Mouse (Mus musculus) embryonic facial prominence, embryonic 13.5 days (tissue): ENCODE data around the gene Adpgk. TPM values are rescaled to one million over a fixed set of nuclear protein-coding genes. Genes with fewer than 3 reads are reported as not detected.

ENCODE experiments used
- ATAC-seq: fragments of 200-750 bp; cut with Nextera tagmentation; 2 replicates; pipeline ENCODE4 v1.8.0; 2017; ENCODE audit warnings: low read depth; ENCODE audit not compliant: insufficient number of reproducible peaks, insufficient read depth, low FRiP score, low TSS enrichment
- H3K27ac ChIP-seq: fragments of 300-500 bp; sonication (generic); 2 replicates; pipeline ENCODE4 v1.5.1; 2015; ENCODE audit warnings: moderate library complexity, mild to moderate bottlenecking, inconsistent platforms
- H3K27me3 ChIP-seq: fragments of 300-500 bp; sonication (generic); 2 replicates; pipeline ENCODE4 v1.6.1; 2015; ENCODE audit warnings: mild to moderate bottlenecking, inconsistent platforms
- H3K36me3 ChIP-seq: fragments of 300-500 bp; sonication (generic); 2 replicates; pipeline ENCODE4 v1.6.1; 2015; ENCODE audit warnings: mild to moderate bottlenecking, inconsistent platforms
- H3K4me1 ChIP-seq: fragments of 300-500 bp; sonication (generic); 2 replicates; pipeline ENCODE4 v1.6.1; 2015; ENCODE audit warnings: inconsistent platforms
- H3K4me2 ChIP-seq: fragments of 300-500 bp; sonication (generic); 2 replicates; pipeline ENCODE4 v1.6.1; 2015; ENCODE audit warnings: moderate library complexity, mild to moderate bottlenecking, inconsistent platforms
- H3K4me3 ChIP-seq: fragments of 300-500 bp; sonication (generic); 2 replicates; pipeline ENCODE4 v1.5.1; 2015; ENCODE audit warnings: mild to moderate bottlenecking, inconsistent platforms
- H3K9ac ChIP-seq: fragments of 300-500 bp; sonication (generic); 2 replicates; pipeline ENCODE4 v1.6.1; 2015; ENCODE audit warnings: mild to moderate bottlenecking, inconsistent platforms
- H3K9me3 ChIP-seq: fragments of 300-500 bp; sonication (generic); 2 replicates; pipeline ENCODE4 v1.6.1; 2016; ENCODE audit warnings: inconsistent platforms
- WGBS: fragments of 180-500 bp; shearing (Covaris S2); methylation state at CpG from one replicate; pipeline ENCODE4 v1.1.7; 2015; ENCODE audit warnings: mixed read lengths; 5-methylcytosine and 5-hydroxymethylcytosine counted together
- polyA plus RNA-seq: library from polyadenylated mRNA; unstranded; fragments of >200 nt; fragmentation: Nextera tagmentation; extraction: Ambion mirVana; gene quantifications from 2 replicates; pipeline ENCODE4 v1.2.1, GENCODE M21; 2015

Adpgk gene
- polyA plus RNA-seq, 1 experiment from 2014 or later, result 39.2 TPM

DNA sequence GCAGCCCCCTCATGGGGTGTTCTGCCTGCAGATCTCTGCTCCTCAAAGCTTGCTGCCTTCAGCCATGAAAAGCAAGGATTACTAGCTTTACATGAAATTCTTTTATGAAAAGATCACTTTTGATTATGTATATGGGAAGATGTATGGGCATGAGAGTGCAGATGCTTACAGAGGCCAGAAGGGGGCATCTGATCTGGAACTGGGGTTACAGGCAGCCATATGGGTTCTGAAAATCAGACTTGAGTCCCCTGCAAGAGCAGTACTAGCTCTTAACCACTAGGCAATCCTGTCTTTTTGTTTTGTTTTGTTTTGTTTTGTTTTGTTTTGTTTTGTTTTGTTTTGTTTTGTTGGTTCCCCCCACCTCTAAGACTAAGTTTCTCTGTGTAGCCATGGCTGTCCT is 18.2 kb upstream of the Adpgk start:
- Histone ChIP-seq H3K4me3 (no peak overlapping the region), H3K4me1 (no peaks in the 10 kb centered on the region), H3K9ac (no peak overlapping the region), H3K36me3 (no peaks in the 10 kb centered on the region), H3K9me3 (no peaks in the 10 kb centered on the region), H3K4me2 (no peak overlapping the region), H3K27ac (no peak overlapping the region), H3K27me3 (no peaks in the 10 kb centered on the region)
- ATAC-seq, result no peak

DNA sequence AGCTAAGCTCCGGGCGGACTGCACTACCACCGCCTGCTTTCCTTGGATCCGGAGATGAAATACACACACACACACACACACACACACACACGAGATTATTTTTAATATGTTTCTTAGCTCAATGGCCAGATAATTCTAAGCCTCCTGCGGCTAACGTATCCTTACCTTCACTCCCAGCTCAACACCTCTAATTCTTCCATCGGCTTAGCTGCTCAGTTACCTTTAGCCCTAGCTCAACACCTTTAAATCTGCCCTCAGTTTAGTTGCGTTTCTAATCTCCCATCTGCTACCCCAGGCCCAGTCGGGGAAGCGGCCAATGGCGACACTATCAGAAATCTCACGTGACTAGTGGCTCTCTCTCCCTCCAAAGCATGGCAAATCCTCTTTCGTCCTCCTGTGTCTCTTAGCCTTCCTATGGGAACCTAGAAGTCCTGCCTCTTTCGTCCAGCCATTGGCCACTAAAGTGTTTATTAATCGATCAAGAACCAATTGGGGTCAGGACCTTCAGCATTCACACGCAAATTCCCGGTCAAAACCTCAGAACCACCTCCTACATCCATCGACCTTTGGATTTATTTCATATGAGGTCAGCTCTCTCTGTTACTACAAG is 16.4 kb upstream of the Adpgk start:
- no peak for ATAC-seq

GRCm38 (mm10) chr9:59278199-59278598 is 13.2 kb upstream of the Adpgk start:
- peaks cover 12% of the 10 kb centered on the region for H3K4me1 ChIP-seq
- no peak for ATAC-seq
- H3K4me2 ChIP-seq, result no peak overlapping the region
- no peaks in the 10 kb centered on the region for H3K9me3 ChIP-seq
- no peaks in the 10 kb centered on the region for H3K36me3 ChIP-seq
- H3K27ac ChIP-seq, result no peak overlapping the region
- WGBS, result 81% methylated on average over 2 of the region's 2 CpGs
- H3K27me3 ChIP-seq, result no peaks in the 10 kb centered on the region
- no peak overlapping the region for H3K9ac ChIP-seq
- no peak overlapping the region for H3K4me3 ChIP-seq

More for the DNA sequence above, 16.4 kb upstream of the Adpgk start:
- H3K27me3 ChIP-seq, result no peaks in the 10 kb centered on the region
- H3K36me3 ChIP-seq, result no peaks in the 10 kb centered on the region
- no peaks in the 10 kb centered on the region for H3K4me1 ChIP-seq
- H3K9ac ChIP-seq, result no peak overlapping the region
- 85% methylated on average over 19 of the region's 19 CpGs for WGBS
- H3K9me3 ChIP-seq, result no peaks in the 10 kb centered on the region
- H3K4me2 ChIP-seq, result no peak overlapping the region
- H3K27ac ChIP-seq, result no peak overlapping the region
- no peak overlapping the region for H3K4me3 ChIP-seq

- Histone ChIP-seq H3K4me3 (no peak overlapping the region), H3K9me3 (no peaks in the 10 kb centered on the region), H3K9ac (no peak overlapping the region), H3K4me1 (peaks cover 12% of the 10 kb centered on the region), H3K36me3 (no peaks in the 10 kb centered on the region), H3K27me3 (no peaks in the 10 kb centered on the region), H3K27ac (no peak overlapping the region), H3K4me2 (no peak overlapping the region)
- ATAC-seq, result no peak
- 75% methylated on average over 5 of the region's 5 CpGs for WGBS
Observed at GRCm38 (mm10) chr9:59278694-59279093, 12.7 kb upstream of the Adpgk start.

DNA sequence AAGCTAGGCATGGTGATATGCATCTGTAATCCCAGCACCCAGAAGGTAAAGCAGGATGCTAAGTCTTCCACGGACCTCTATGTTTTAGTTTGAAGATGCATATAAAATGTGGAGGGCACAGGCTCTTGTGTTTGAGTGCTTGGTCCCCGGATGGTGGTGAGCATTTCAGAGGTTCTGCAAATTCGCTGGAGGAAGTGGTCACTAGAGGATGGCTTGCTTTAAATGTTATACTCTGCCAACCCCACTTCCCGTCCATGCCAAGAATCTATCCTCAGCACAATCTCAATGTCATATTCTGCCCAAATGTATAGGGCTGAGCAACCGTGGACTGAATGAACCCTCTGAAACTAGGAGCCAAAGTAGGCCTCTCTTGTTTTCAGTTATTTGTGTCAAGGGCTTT is 10.5 kb upstream of the Adpgk start:
- H3K27me3 ChIP-seq, result no peaks in the 10 kb centered on the region
- 89% methylated on average over 5 of the region's 5 CpGs for WGBS
- no peak overlapping the region for H3K9ac ChIP-seq
- peaks cover 12% of the 10 kb centered on the region for H3K4me1 ChIP-seq
- no peaks in the 10 kb centered on the region for H3K36me3 ChIP-seq
- H3K9me3 ChIP-seq, result no peaks in the 10 kb centered on the region
- no peak overlapping the region for H3K4me2 ChIP-seq
- no peak overlapping the region for H3K27ac ChIP-seq
- H3K4me3 ChIP-seq, result no peak overlapping the region
- ATAC-seq, result no peak

DNA sequence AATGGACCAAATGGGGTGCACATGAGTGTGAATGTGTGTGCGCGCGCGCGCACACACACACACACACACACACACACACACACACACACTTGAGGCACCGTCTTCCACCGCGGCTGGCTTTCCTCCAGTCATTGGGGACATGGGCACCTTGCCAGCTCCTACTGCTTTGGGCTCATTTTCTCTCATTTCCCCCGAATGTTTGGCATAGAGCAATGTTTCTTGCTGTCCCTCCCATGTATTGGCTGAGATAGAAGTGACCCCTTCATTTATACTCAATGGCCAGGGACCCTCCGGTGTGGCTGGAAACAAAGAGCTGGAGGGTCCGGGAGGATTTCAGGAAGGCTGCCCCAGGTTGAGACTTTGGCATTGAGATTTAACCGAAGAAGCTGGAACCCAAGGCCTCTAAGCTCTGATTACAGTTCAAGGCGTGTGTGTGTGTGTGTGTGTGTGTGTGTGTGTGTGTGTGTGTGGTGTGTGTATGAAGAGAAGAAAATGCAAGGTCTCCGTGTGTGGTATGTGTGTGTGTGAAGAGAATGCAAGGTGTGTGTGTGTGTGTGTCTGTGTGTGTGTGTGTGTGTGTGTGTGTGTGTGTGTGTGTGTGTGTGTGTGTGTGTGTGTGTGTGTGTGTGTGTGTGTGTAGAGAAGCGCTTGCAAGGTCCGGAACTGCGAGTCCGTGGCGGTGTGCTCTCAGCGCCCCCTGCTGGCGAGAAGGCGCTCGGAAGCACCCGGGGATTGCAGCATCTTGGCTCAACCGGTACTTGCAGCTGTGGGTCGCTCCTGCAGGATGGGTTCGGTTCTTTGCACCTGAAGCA is 9.3 kb upstream of the Adpgk start:
- Histone ChIP-seq H3K36me3 (no peaks in the 10 kb centered on the region), H3K4me3 (no peak overlapping the region), H3K4me1 (peaks cover 12% of the 10 kb centered on the region), H3K27me3 (no peaks in the 10 kb centered on the region), H3K27ac (no peak overlapping the region), H3K9me3 (no peaks in the 10 kb centered on the region), H3K4me2 (peak overlapping the region; percentile 49), H3K9ac (no peak overlapping the region)
- WGBS, result 36% methylated on average over 25 of the region's 27 CpGs
- ATAC-seq, result no peak; the same call in 1 of the 2 replicates

GRCm38 (mm10) chr9:59282683-59282986 is 8.7 kb upstream of the Adpgk start:
- Histone ChIP-seq H3K27me3 (no peaks in the 10 kb centered on the region), H3K4me2 (peak overlapping the region; percentile 49), H3K9me3 (no peaks in the 10 kb centered on the region), H3K4me3 (no peak overlapping the region), H3K4me1 (peaks cover 14% of the 10 kb centered on the region), H3K27ac (no peak overlapping the region), H3K9ac (no peak overlapping the region), H3K36me3 (no peaks in the 10 kb centered on the region)
- WGBS, result 47% methylated on average over 7 of the region's 7 CpGs
- ATAC-seq, result no peak

- no peak overlapping the region for H3K27ac ChIP-seq
- H3K9ac ChIP-seq, result no peak overlapping the region
- H3K4me1 ChIP-seq, result peaks cover 44% of the 10 kb centered on the region
- H3K9me3 ChIP-seq, result no peaks in the 10 kb centered on the region
- no peak overlapping the region for H3K4me2 ChIP-seq
- H3K36me3 ChIP-seq, result no peaks in the 10 kb centered on the region
- 82% methylated on average over 6 of the region's 6 CpGs for WGBS
- H3K27me3 ChIP-seq, result no peaks in the 10 kb centered on the region
- no peak overlapping the region for H3K4me3 ChIP-seq
- no peak for ATAC-seq
Observed at GRCm38 (mm10) chr9:59285614-59286013, 5.7 kb upstream of the Adpgk start.

- Histone ChIP-seq H3K4me3 (no peak overlapping the region), H3K4me1 (peaks cover 41% of the 10 kb centered on the region), H3K27ac (peak overlapping the region; percentile 90), H3K4me2 (no peak overlapping the region), H3K27me3 (no peaks in the 10 kb centered on the region), H3K36me3 (no peaks in the 10 kb centered on the region), H3K9ac (no peak overlapping the region), H3K9me3 (no peaks in the 10 kb centered on the region)
- ATAC-seq, result no peak
- WGBS, result 54% methylated on average over 5 of the region's 5 CpGs
Observed at GRCm38 (mm10) chr9:59288058-59288457, 3.3 kb upstream of the Adpgk start.

- no peaks in the 10 kb centered on the region for H3K9me3 ChIP-seq
- H3K4me1 ChIP-seq, result peaks cover 49% of the 10 kb centered on the region
- H3K4me3 ChIP-seq, result no peak overlapping the region
- H3K27ac ChIP-seq, result peak overlapping the region; percentile 90
- no peak for ATAC-seq
- no peaks in the 10 kb centered on the region for H3K27me3 ChIP-seq
- no peak overlapping the region for H3K4me2 ChIP-seq
- WGBS, result 27% methylated on average over 3 of the region's 3 CpGs
- no peaks in the 10 kb centered on the region for H3K36me3 ChIP-seq
- H3K9ac ChIP-seq, result no peak overlapping the region
Observed at GRCm38 (mm10) chr9:59288685-59289410, 2.5 kb upstream of the Adpgk start.

DNA sequence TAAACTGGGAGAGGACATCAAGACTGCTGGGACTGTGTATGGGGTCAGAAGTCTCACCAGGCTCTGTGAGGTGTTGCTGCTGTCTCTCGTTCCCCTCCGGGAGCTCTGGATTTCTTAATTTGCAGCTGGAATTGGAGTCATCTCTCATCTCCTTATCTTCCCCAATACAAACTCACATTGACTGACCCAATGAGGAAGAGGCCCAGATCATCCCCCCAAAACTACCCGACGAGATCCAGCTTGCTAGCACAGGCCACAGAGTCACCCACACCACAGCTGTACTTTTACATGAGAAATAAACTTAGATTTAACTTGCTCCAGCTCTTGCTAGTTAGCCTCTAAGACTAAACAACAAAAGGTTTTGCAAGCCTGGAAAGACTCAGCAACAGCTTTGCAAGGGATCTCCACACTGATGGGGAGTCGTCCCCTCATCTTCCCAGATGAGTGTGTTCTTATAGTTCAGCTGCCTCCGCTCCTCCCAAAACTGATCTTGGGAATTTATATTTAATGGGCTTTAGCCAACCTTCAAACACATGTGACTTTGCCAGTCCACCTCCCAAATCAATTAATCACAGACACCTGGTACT is 1.7 kb upstream of the Adpgk start:
- no peak overlapping the region for H3K4me2 ChIP-seq
- WGBS, result 32% methylated on average over 6 of the region's 6 CpGs
- no peak for ATAC-seq
- no peaks in the 10 kb centered on the region for H3K9me3 ChIP-seq
- no peaks in the 10 kb centered on the region for H3K36me3 ChIP-seq
- H3K9ac ChIP-seq, result no peak overlapping the region
- no peak overlapping the region for H3K4me3 ChIP-seq
- peak overlapping the region; percentile 90 for H3K27ac ChIP-seq
- H3K4me1 ChIP-seq, result peaks cover 49% of the 10 kb centered on the region
- no peaks in the 10 kb centered on the region for H3K27me3 ChIP-seq
